14 mouse cellular contexts compared by ENCODE assay signal in the genomic region with DNA sequence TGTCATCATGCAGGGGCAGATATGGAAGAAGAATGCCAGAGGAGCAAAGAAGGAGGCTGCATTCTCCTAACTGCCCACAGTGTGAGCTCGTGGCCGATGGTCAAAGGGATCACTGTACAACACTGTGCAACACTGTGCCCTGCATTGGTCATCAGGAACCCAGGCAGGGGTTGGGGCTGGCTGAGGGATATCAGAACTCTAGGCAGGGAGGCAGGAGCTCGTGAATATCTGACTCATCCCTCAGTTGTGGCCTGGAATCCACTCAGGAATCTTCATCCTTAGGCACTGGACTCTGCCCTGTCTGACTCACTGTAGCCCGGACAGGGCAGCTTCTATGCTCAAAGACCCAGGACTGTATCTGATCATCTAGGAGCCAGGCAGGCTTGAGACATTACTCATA.
DNase-seq lines count a peak whose midpoint lies in the region; ATAC-seq and TF ChIP-seq lines count a peak whose summit lies in the region.
"Had no signal": no experiment of that assay in that cellular context is flagged by ENCODE, and none has a peak within 500 bp of the region (broad histone marks: within the 10 kb centered on the region; RNA-seq: fewer than 3 reads in every experiment).

No protein-coding gene starts in this region.

- H3K9me3 ChIP-seq in kidney, embryonic 15.5 days (replicated peaks): no peaks in the 10 kb centered on the region
- no peaks in the 10 kb centered on the region for H3K9me3 ChIP-seq in hindbrain, embryonic 15.5 days
- no peaks in the 10 kb centered on the region for H3K9me3 ChIP-seq in midbrain, postnatal 0 days (ENCODE audit: low read length)
- H3K9me3 ChIP-seq: liver, embryonic 15.5 days had no signal

- CTCF ChIA-PET in Patski (lab: Charles Lee): interaction anchor here (0.6 to 1.5 kb wide), 5 partner anchors 16 to 50 kb away, joined by 3 to 4 read pairs (median 4); no protein-coding TSS in a partner anchor

- H3K4me1 ChIP-seq in kidney, embryonic 15.5 days: peaks cover 14% of the 10 kb centered on the region
- no peaks in the 10 kb centered on the region for H3K4me1 ChIP-seq in kidney, adult 2 months (ENCODE audit: control insufficient read depth, insufficient read depth, low read length)
- H3K4me1 ChIP-seq in hindbrain, embryonic 15.5 days (replicated peaks): peaks cover 16% of the 10 kb centered on the region
- H3K4me1 ChIP-seq in midbrain, postnatal 0 days (ENCODE audit: insufficient read depth, low read length): peaks cover 2% of the 10 kb centered on the region; the same call in 1 of the 2 replicates
- H3K4me1 ChIP-seq: liver, embryonic 15.5 days had no signal

- 80% methylated on average over 4 of the region's 4 CpGs for WGBS in kidney, embryonic 15.5 days
- 57% methylated on average over 4 of the region's 4 CpGs for WGBS in kidney, adult 2 months
- WGBS in hindbrain, embryonic 15.5 days: 80% methylated on average over 4 of the region's 4 CpGs
- 64% methylated on average over 4 of the region's 4 CpGs for WGBS in midbrain, postnatal 0 days

- TF ChIP-seq CTCF in kidney, adult 2 months (conservative IDR thresholded peaks at IDR 0.05; ENCODE audit: insufficient read depth, insufficient read length, low read depth, low read length): no peak
- TF ChIP-seq CTCF in Patski (IDR thresholded peaks at IDR 0.05): peak; percentile 56
- TF ChIP-seq CTCF in midbrain, postnatal 0 days (IDR thresholded peaks at IDR 0.05): no peak

- H3K36me3 ChIP-seq in kidney, embryonic 15.5 days: no peaks in the 10 kb centered on the region
- no peaks in the 10 kb centered on the region for H3K36me3 ChIP-seq in kidney, adult 2 months (ENCODE audit: control insufficient read depth, insufficient read depth, low read length)
- no peaks in the 10 kb centered on the region for H3K36me3 ChIP-seq in hindbrain, embryonic 15.5 days
- H3K36me3 ChIP-seq in midbrain, postnatal 0 days (ENCODE audit: insufficient read depth, low read length): no peaks in the 10 kb centered on the region
- H3K36me3 ChIP-seq: liver, embryonic 15.5 days had no signal

- no peak for TF ChIP-seq POLR2A in kidney, adult 2 months (IDR thresholded peaks at IDR 0.05; ENCODE audit: low read depth, low read length)

- no peak for DNase-seq in kidney, adult 2 months
- peak; percentile 98 for DNase-seq in Patski (ENCODE audit: low read depth, low spot score)
- no peak for DNase-seq in midbrain, postnatal 0 days (ENCODE audit: low spot score)
- no peak for DNase-seq in left cerebral cortex, adult 11 months (ENCODE audit: low spot score)
- DNase-seq in embryo, embryonic 11 days: no peak
- DNase-seq: cerebellum, adult 11-12 months; gastrocnemius, postnatal 10 days; heart, postnatal 4 days had no signal

- POLR2A ChIA-PET in Patski (lab: Charles Lee): no interaction called here

- no peaks in the 10 kb centered on the region for H3K27me3 ChIP-seq in kidney, embryonic 15.5 days
- H3K27me3 ChIP-seq in kidney, adult 2 months (replicated peaks; ENCODE audit: control insufficient read depth, insufficient read depth, low read length): no peaks in the 10 kb centered on the region
- no peaks in the 10 kb centered on the region for H3K27me3 ChIP-seq in Patski
- no peaks in the 10 kb centered on the region for H3K27me3 ChIP-seq in hindbrain, embryonic 15.5 days
- no peaks in the 10 kb centered on the region for H3K27me3 ChIP-seq in midbrain, postnatal 0 days (ENCODE audit: insufficient read depth, low read length)
- H3K27me3 ChIP-seq: CH12.LX; liver, embryonic 15.5 days had no signal

- in situ Hi-C loops in Patski (cut with MboI; ENCODE audit: low pct_unique_long_range_greater_than_20kb): no loop called here

- no peak overlapping the region for H3K27ac ChIP-seq in kidney, embryonic 15.5 days
- no peak overlapping the region for H3K27ac ChIP-seq in kidney, adult 2 months (ENCODE audit: insufficient read depth, low read depth, low read length)
- H3K27ac ChIP-seq in hindbrain, embryonic 15.5 days (replicated peaks): peak overlapping the region; percentile 67
- no peak overlapping the region; the same call in 1 of the 2 replicates for H3K27ac ChIP-seq in midbrain, postnatal 0 days (ENCODE audit: low read depth, low read length)
- H3K27ac ChIP-seq: liver, embryonic 15.5 days had no signal

- peak; percentile 46; the same call in 1 of the 2 replicates for ATAC-seq in kidney, embryonic 15.5 days (replicated peaks; ENCODE audit: low FRiP score)
- ATAC-seq in Patski: peak; percentile 99
- peak; percentile 46; the same call in 1 of the 2 replicates for ATAC-seq in hindbrain, embryonic 15.5 days (ENCODE audit: low FRiP score, low read depth)
- ATAC-seq in midbrain, postnatal 0 days (ENCODE audit: low FRiP score): 0 out of 2 replicates have a peak, but pooled peaks have one; percentile 36
- no peak for ATAC-seq in granulocyte monocyte progenitor cell, adult 5-6 weeks (replicated peaks; ENCODE audit: poor library complexity, severe bottlenecking)
- ATAC-seq: activated CD4-positive, CD25-positive, alpha-beta regulatory T cell, adult 4 months had no signal

- no peak overlapping the region for H3K4me3 ChIP-seq in kidney, embryonic 15.5 days (replicated peaks)
- no peak overlapping the region for H3K4me3 ChIP-seq in kidney, adult 2 months (ENCODE audit: insufficient read depth, low read depth, low read length)
- H3K4me3 ChIP-seq in hindbrain, embryonic 15.5 days: no peak overlapping the region
- no peak overlapping the region for H3K4me3 ChIP-seq in midbrain, postnatal 0 days (ENCODE audit: low read depth, low read length)
- H3K4me3 ChIP-seq: liver, embryonic 15.5 days had no signal

- no peak overlapping the region for H3K9ac ChIP-seq in kidney, embryonic 15.5 days
- no peak overlapping the region for H3K9ac ChIP-seq in hindbrain, embryonic 15.5 days
- no peak overlapping the region for H3K9ac ChIP-seq in midbrain, postnatal 0 days (replicated peaks; ENCODE audit: low read length, poor library complexity, severe bottlenecking)
- H3K9ac ChIP-seq: liver, embryonic 15.5 days had no signal

- no peak overlapping the region for H3K4me2 ChIP-seq in kidney, embryonic 15.5 days
- no peak overlapping the region for H3K4me2 ChIP-seq in hindbrain, embryonic 15.5 days
- no peak overlapping the region for H3K4me2 ChIP-seq in midbrain, postnatal 0 days (ENCODE audit: low read depth, low read length, poor library complexity, severe bottlenecking)
- H3K4me2 ChIP-seq: liver, embryonic 15.5 days had no signal
